Mouse (Mus musculus): ENCODE results near the gene Cenpx. TPM values are rescaled to one million over a fixed set of nuclear protein-coding genes. Genes with fewer than 3 reads are reported as not detected.

Gene Cenpx
- polyA plus RNA-seq, 1 experiment from 2014 or later: 131 TPM

GRCm38 (mm10) chr11:120722761-120723382 is 9.3 kb upstream of the Cenpx start:
- Histone ChIP-seq H3K9me3 (no peaks in the 10 kb centered on the region), H3K9ac (replicated peaks) (no peak overlapping the region), H3K4me3 (replicated peaks) (no peak overlapping the region; the same call in 1 of the 2 replicates), H3K4me1 (replicated peaks) (peaks cover 24% of the 10 kb centered on the region), H3K4me2 (no peak overlapping the region; the same call in 1 of the 2 replicates), H3K36me3 (peaks cover 35% of the 10 kb centered on the region), H3K27ac (no peak overlapping the region), H3K27me3 (peaks cover 29% of the 10 kb centered on the region)
- 88% methylated on average over 11 of the region's 11 CpGs for WGBS
- no peak for ATAC-seq (ENCODE audit: insufficient number of reproducible peaks, insufficient read depth, low FRiP score, low TSS enrichment, low read depth)

- Histone ChIP-seq H3K36me3 (peaks cover 42% of the 10 kb centered on the region), H3K27me3 (peaks cover 29% of the 10 kb centered on the region), H3K4me2 (peak overlapping the region; percentile 99), H3K9me3 (no peaks in the 10 kb centered on the region), H3K4me1 (replicated peaks) (peaks cover 24% of the 10 kb centered on the region), H3K27ac (no peak overlapping the region), H3K9ac (replicated peaks) (peak overlapping the region; percentile 86), H3K4me3 (replicated peaks) (peak overlapping the region; percentile 75)
- no peak for ATAC-seq (ENCODE audit: insufficient number of reproducible peaks, insufficient read depth, low FRiP score, low TSS enrichment, low read depth)
- 19% methylated on average over 21 of the region's 21 CpGs for WGBS
Measured at GRCm38 (mm10) chr11:120722067-120722630, 8.6 kb upstream of the Cenpx start.

- H3K36me3 ChIP-seq: peaks cover 50% of the 10 kb centered on the region
- H3K27me3 ChIP-seq: peaks cover 29% of the 10 kb centered on the region
- H3K4me3 ChIP-seq (replicated peaks): peak within 1 kb of the TSS; percentile 75
- no peaks in the 10 kb centered on the region for H3K9me3 ChIP-seq
- under 1% methylated on average over 83 of the region's 90 CpGs for WGBS
- peak; percentile 76 for ATAC-seq (ENCODE audit: insufficient number of reproducible peaks, insufficient read depth, low FRiP score, low TSS enrichment, low read depth)
- peaks cover 18% of the 10 kb centered on the region for H3K4me1 ChIP-seq (replicated peaks)
- peak within 1 kb of the TSS; percentile 37; the same call in 1 of the 2 replicates for H3K27ac ChIP-seq
- H3K4me2 ChIP-seq: peak within 1 kb of the TSS; percentile 99
- H3K9ac ChIP-seq (replicated peaks): peak within 1 kb of the TSS; percentile 86
Measured at GRCm38 (mm10) chr11:120721124-120722066, 7.9 kb upstream of the Cenpx start, which contains the start of gene Rac3. Gene Rac3, plus strand, starts transcription at chr11:120721470.

- peaks cover 29% of the 10 kb centered on the region for H3K27me3 ChIP-seq
- no peak for ATAC-seq (ENCODE audit: insufficient number of reproducible peaks, insufficient read depth, low FRiP score, low TSS enrichment, low read depth)
- peak overlapping the region; percentile 37; the same call in 1 of the 2 replicates for H3K27ac ChIP-seq
- peaks cover 56% of the 10 kb centered on the region for H3K36me3 ChIP-seq
- peaks cover 15% of the 10 kb centered on the region for H3K4me1 ChIP-seq (replicated peaks)
- peak overlapping the region; percentile 99 for H3K4me2 ChIP-seq
- peak overlapping the region; percentile 75 for H3K4me3 ChIP-seq (replicated peaks)
- WGBS: 11% methylated on average over 17 of the region's 17 CpGs
- peak overlapping the region; percentile 86 for H3K9ac ChIP-seq (replicated peaks)
- no peaks in the 10 kb centered on the region for H3K9me3 ChIP-seq
Measured at GRCm38 (mm10) chr11:120720450-120720849, 6.9 kb upstream of the Cenpx start.

- Histone ChIP-seq H3K9ac (replicated peaks) (no peak overlapping the region), H3K27ac (no peak overlapping the region), H3K4me1 (replicated peaks) (peaks cover 18% of the 10 kb centered on the region), H3K4me2 (no peak overlapping the region), H3K36me3 (peaks cover 58% of the 10 kb centered on the region), H3K4me3 (replicated peaks) (0 out of 2 replicates have a peak overlapping the region, but pooled peaks have one; percentile 75), H3K9me3 (no peaks in the 10 kb centered on the region), H3K27me3 (peaks cover 29% of the 10 kb centered on the region)
- no peak for ATAC-seq (ENCODE audit: insufficient number of reproducible peaks, insufficient read depth, low FRiP score, low TSS enrichment, low read depth)
- 89% methylated on average over 13 of the region's 13 CpGs for WGBS
Measured at GRCm38 (mm10) chr11:120719841-120720376, 6.4 kb upstream of the Cenpx start.

- Histone ChIP-seq H3K9me3 (no peaks in the 10 kb centered on the region), H3K4me2 (no peak overlapping the region), H3K9ac (replicated peaks) (no peak overlapping the region), H3K27me3 (peaks cover 29% of the 10 kb centered on the region), H3K4me3 (replicated peaks) (no peak overlapping the region), H3K4me1 (replicated peaks) (peaks cover 24% of the 10 kb centered on the region), H3K27ac (no peak overlapping the region), H3K36me3 (peaks cover 58% of the 10 kb centered on the region)
- WGBS: 88% methylated on average over 9 of the region's 9 CpGs
- ATAC-seq (ENCODE audit: insufficient number of reproducible peaks, insufficient read depth, low FRiP score, low TSS enrichment, low read depth): no peak
Measured at GRCm38 (mm10) chr11:120719242-120719641, 5.7 kb upstream of the Cenpx start.

- Histone ChIP-seq H3K9me3 (no peaks in the 10 kb centered on the region), H3K27ac (no peak overlapping the region), H3K4me2 (peak overlapping the region; percentile 95; the same call in 1 of the 2 replicates), H3K27me3 (no peaks in the 10 kb centered on the region), H3K36me3 (peaks cover 62% of the 10 kb centered on the region), H3K9ac (replicated peaks) (peak overlapping the region; percentile 79; the same call in 1 of the 2 replicates), H3K4me1 (replicated peaks) (peaks cover 35% of the 10 kb centered on the region), H3K4me3 (replicated peaks) (peak overlapping the region; percentile 66; the same call in 1 of the 2 replicates)
- ATAC-seq (ENCODE audit: insufficient number of reproducible peaks, insufficient read depth, low FRiP score, low TSS enrichment, low read depth): no peak
- 88% methylated on average over 9 of the region's 9 CpGs for WGBS
Measured at GRCm38 (mm10) chr11:120715131-120715530, 1.6 kb upstream of the Cenpx start.

GRCm38 (mm10) chr11:120714546-120714945 is 1.0 kb upstream of the Cenpx start:
- H3K36me3 ChIP-seq: peaks cover 62% of the 10 kb centered on the region
- 61% methylated on average over 10 of the region's 10 CpGs for WGBS
- peaks cover 39% of the 10 kb centered on the region for H3K4me1 ChIP-seq (replicated peaks)
- H3K27me3 ChIP-seq: no peaks in the 10 kb centered on the region
- H3K4me3 ChIP-seq (replicated peaks): peak overlapping the region; percentile 66
- peak overlapping the region; percentile 79 for H3K9ac ChIP-seq (replicated peaks)
- peak overlapping the region; percentile 95 for H3K4me2 ChIP-seq
- no peak for ATAC-seq (ENCODE audit: insufficient number of reproducible peaks, insufficient read depth, low FRiP score, low TSS enrichment, low read depth)
- no peaks in the 10 kb centered on the region for H3K9me3 ChIP-seq
- H3K27ac ChIP-seq: no peak overlapping the region

- Histone ChIP-seq H3K4me3 (replicated peaks) (peak overlapping the region; percentile 66), H3K27me3 (no peaks in the 10 kb centered on the region), H3K4me1 (replicated peaks) (peaks cover 54% of the 10 kb centered on the region), H3K9me3 (no peaks in the 10 kb centered on the region), H3K36me3 (peaks cover 58% of the 10 kb centered on the region), H3K27ac (peak overlapping the region; percentile 62), H3K9ac (replicated peaks) (peak overlapping the region; percentile 63), H3K4me2 (peak overlapping the region; percentile 95)
- WGBS: 1% methylated on average over 38 of the region's 38 CpGs
- ATAC-seq (ENCODE audit: insufficient number of reproducible peaks, insufficient read depth, low FRiP score, low TSS enrichment, low read depth): peak; percentile 32
Measured at GRCm38 (mm10) chr11:120712771-120713568, 568 bp downstream of the Cenpx start.

- ATAC-seq (ENCODE audit: insufficient number of reproducible peaks, insufficient read depth, low FRiP score, low TSS enrichment, low read depth): no peak
- peak overlapping the region; percentile 27; the same call in 1 of the 2 replicates for H3K9ac ChIP-seq (replicated peaks)
Measured at GRCm38 (mm10) chr11:120711980-120712604, 1.4 kb downstream of the Cenpx start.

More at GRCm38 (mm10) chr11:120711980-120712604, 1.4 kb downstream of the Cenpx start:
- peak overlapping the region; percentile 95 for H3K4me2 ChIP-seq
- no peaks in the 10 kb centered on the region for H3K9me3 ChIP-seq
- H3K27ac ChIP-seq: 0 out of 2 replicates have a peak overlapping the region, but pooled peaks have one; percentile 12
- H3K36me3 ChIP-seq: peaks cover 49% of the 10 kb centered on the region
- H3K27me3 ChIP-seq: no peaks in the 10 kb centered on the region
- peak overlapping the region; percentile 66 for H3K4me3 ChIP-seq (replicated peaks)
- peaks cover 63% of the 10 kb centered on the region for H3K4me1 ChIP-seq (replicated peaks)
- WGBS: 49% methylated on average over 8 of the region's 8 CpGs
